Mouse (Mus musculus) left cerebral cortex, adult 11 months (tissue): Measurements from ENCODE around the gene Ggn.
"Not testable (repeated sequence)": the region's sequence is repeated elsewhere in the genome, so short reads cannot be mapped to it uniquely, and the experiment has no call there.

Experiments
- DNase-seq: peaks from one replicate; pipeline ENCODE4 v3.0.0; 2022; ENCODE audit warnings: low spot score

The Ggn gene

GRCm38 (mm10) chr7:29170066-29170754, at the start of gene Ggn, which contains the start of gene Spred3:
TSS of gene Ggn (plus strand) at chr7:29170210.
TSS of gene Spred3 (minus strand) at chr7:29170411.
- no peak for DNase-seq

DNA sequence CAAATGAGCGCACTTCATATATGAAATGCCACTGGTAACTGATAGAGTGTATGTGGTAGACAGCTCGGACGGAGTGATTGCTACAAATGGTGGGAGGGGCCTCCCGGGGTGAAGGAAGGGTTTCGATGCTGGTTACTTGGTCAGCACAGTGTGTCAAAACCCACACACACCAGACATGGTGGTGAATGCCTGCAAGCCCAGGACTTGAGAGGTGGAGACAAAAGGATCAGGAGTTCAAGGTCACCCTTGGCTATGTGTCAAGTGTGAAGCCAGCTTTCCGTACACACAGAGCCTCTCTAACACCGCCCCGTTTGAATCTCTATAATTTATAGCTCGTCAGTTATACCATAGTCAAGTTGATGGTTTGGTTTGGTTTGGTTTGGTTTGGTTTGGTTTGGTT, 47.2 kb upstream of the Ggn start:
- DNase-seq = no peak

GRCm38 (mm10) chr7:29123531-29124358, 46.3 kb upstream of the Ggn start:
- DNase-seq = no peak

DNA sequence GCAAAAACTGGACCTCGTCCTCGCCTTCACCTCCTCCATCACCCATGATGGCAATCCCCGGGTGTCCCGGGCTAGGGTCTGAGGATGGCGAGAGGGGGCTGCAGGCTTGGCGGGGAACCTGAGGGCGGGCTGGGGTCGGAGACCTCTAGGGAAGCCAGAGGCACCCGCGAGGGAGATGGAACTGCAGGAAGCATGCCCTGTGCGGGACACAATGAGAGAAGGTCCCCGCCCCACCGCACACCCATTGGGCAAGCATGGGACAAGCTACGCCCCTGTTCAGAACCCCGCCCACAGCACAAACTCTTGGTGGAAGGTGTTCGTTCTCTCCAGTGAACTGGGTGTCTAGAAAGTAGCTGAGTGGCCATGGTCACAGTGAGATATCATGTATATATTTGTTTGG, 45.0 kb upstream of the Ggn start, which contains the start of gene Ryr1:
TSS of gene Ryr1 (minus strand) at position 210 of the 400 bp plus-strand sequence.
- no peak for DNase-seq

- DNase-seq = peak; percentile 29
Observed at GRCm38 (mm10) chr7:29126173-29126915, 43.7 kb upstream of the Ggn start.

DNA sequence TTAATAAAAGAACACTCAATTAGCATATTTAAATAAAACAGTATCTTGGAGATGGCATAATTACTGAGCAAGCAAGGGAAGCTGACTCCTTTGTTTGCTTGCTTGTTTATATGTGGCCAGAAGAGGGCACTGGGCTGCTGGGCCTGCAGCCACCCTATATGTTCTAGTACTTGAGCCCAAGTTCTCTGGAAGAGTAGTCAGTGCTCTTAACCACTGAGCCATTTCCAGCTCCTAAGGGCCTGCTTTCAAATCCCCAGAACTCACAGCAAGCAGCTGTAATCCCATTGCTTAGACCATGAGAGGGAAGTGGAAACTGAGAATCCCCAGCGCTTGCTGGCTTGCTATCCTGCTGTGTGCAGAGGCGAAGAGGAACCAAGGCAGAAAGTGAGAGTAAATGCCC, 41.3 kb upstream of the Ggn start:
- DNase-seq = no peak

DNA sequence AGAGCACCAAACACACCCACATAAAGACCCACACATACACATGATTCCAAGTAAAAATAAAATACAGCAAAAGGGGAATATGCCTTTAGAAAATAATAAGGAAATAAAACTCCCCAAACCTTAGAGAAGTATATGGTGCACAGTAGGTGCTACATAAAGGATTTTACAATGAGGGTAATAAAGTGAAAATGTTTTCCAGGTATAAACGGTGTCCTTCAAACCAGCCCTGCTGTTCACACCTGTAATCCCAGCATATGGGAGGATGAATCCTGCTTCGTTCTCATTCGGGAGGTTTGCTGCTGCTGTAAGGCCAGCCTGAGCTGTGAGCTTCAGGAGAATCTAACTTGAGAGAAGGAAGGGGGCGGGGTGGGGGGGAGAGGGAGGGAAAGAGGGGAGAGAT, 35.8 kb upstream of the Ggn start:
- DNase-seq = no peak

DNA sequence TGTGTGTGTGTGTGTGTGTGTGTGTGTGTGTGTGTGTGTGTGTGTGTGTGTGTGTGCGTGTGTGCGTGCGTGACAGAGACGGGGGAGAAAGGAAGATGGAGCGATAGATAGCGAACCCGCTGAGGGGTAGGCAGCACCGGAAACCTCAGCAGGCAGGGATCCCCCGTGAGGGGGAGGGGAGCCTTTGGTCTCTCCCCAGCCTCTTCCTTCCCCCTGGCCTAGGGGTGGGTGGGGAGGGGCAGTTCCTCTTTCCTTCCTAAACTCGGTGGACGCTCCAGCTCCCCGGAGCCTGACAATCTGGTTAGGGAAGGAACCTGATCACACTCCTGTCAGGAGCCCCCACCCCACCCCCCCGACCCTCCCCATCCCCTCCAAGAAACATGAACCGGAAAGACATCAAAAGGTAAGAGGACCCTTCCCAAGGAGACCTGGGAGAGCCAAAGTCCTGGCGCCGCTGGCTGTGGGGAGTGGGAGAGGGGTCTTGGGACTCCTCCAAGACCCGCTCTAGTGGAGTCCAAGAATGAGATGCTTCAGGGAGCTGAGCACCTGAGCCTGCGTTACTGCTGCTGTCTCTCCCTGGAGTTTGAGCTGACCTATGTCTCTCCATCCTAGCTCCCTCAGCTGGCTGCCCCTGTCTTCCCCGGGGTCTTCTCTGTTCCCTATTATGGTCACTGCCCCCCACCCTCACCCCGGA, 35.2 kb upstream of the Ggn start, which contains the start of gene Rasgrp4:
TSS of gene Rasgrp4 (plus strand) at position 159 of the 694 bp plus-strand sequence.
- DNase-seq = no peak

GRCm38 (mm10) chr7:29137429-29137828, 32.6 kb upstream of the Ggn start:
- no peak for DNase-seq

DNA sequence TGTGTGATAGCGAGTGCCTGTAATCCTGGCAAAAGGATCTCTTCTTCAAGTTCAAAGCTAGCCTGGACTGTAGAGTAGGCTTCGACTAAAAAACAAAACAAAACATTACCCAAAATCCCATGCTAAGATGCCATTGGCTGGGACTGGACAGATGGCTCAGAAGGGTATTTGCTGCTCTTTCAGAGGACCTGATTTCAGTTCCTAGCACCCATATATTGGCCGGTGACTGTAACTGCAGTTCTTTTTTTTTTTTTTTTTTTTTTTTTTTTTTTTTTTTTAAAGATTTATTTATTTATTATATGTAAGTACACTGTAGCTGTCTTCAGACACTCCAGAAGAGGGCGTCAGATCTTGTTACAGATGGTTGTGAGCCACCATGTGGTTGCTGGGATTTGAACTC, 30.8 kb upstream of the Ggn start:
- not testable (repeated sequence) for DNase-seq

- DNase-seq = no peak
Observed at GRCm38 (mm10) chr7:29141416-29141815, 28.6 kb upstream of the Ggn start.

DNA sequence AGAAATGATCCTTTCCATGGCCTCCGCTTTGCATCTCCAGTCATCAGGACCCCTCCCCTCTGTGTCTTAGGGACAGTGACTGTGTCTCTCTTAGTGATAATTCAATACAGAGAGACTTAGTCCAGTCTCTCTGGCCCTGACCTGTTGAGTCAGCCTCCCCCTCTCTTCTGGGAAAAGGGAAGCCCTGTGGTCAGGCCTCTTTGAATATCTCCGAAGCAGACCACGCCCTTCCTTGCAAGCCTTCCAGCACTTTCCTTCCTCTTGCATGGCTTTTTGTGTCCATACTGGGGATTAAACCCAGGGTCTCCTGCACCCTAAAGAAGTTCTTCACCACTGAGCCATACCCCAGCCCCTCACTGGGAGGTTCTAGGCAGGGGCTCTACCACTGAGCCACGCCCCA, 26.0 kb upstream of the Ggn start:
- DNase-seq = no peak

GRCm38 (mm10) chr7:29146625-29147367, 23.2 kb upstream of the Ggn start:
- DNase-seq = no peak

DNA sequence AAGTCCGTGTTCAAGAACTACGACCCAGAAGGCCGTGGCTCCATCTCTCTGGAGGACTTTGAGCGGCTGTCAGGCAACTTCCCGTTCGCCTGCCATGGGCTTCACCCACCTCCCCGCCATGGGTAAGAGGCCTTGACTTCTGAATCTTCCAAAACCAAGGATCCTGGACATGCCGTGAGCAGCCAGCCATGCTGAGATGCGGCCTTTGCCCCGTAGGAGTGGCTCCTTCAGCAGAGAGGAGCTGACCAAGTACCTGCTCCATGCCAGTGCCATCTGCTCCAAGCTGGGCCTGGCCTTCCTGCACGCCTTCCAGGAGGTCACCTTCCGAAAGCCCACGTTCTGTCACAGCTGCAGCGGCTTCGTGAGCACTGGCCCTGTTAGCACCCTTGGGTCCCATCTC, 21.2 kb upstream of the Ggn start:
- no peak for DNase-seq

DNA sequence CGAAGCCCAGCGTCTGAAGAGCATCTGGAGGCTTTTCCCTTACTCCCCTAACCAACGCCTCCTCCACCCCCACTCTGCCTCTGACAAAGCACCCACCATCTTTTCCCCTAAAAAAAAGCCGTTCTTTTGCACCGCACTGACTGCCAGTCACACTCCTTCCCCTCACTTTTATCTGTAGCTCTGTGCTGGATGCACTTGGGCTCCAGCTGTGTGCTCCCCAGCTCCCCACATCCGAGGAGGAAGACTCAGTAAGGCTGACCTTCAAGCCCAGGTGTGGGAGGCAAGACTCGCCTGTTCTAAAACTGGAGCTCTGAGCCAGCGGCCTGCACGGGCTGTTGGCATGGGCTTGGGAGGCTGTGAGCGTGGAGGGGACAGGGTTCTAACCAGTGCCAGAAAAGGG, 18.5 kb upstream of the Ggn start:
- DNase-seq = no peak

GRCm38 (mm10) chr7:29154018-29154720, 15.8 kb upstream of the Ggn start:
- no peak for DNase-seq

DNA sequence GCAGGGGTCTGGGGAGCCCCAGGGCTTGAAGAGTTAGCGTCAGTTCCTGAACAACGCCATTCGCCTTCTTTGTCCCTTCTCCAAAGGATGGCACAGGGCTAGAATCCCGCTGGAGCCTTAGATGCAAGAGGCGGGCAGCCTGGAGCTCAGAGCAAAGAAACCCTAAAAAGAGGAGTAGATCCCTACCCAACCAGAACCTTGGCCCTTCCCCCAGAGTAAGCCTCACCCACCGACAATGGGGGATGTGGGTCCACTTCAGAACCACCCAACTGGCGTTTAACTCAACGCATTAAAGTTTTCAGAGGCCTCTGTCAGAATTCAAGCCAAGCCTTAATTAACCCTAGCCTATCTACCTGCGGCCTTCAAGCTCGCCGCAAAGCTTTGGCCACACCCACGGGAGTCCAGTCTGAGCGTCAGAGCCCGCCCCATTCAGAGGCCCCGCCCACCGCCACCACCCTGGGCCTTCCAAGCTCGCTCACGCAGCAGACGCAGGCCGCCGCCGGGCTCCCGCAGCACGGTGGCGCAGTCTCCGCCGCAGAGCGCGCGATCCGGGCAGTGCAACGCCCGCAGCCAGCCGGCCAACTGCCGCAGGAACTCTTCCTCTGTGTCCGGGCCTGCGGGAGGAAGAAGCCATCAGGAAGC, 14.7 kb upstream of the Ggn start:
- peak; percentile 80 for DNase-seq

DNA sequence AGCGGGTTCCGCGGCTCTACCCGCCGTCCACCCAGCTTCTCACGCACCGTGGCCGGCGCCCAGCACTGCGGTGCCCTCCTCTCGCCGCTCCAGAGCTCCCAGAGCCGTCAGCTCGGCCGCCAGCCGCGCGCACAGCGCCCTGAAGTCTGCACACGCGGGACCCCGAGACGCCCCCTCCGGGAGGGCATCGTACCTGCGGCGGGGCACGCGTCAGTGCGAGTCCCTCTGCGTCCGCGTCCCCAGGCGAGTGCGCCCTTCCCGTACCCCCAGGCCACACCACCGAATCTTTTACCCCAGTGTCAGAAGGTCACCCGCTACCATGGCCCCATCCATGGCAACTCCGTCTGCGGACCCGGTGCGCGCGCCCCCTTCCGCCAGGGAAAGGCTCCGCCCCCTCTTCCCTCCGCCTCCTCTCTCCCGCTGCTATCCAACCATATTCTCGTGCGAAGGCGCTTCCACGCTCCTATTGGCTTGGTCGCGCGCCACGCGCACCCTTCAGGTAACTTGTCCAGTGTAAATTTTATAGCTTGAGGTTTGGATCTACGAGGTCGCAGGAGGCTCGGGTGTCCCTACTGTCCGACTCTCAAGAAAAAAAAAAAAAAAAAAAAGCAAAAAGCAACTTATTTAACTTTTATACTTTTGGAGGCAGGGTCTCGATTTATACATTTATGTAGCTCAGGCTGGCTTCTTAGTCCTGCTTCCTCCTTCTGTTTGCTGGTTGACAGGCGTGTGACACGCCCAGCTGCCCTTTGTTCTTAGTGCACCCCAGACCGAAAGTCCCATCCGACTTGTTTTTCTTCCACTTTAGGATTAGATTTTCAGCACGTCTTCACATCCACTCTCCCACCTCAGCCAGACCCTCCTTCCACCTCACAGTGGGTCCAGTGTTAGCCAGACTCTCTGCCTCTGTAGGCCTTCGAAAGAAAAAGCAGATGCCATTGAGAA, 13.9 kb upstream of the Ggn start, which contains the start of gene Fam98c:
TSS of gene Fam98c (minus strand) at position 397 of the 945 bp plus-strand sequence.
- peak; percentile 76 for DNase-seq

DNA sequence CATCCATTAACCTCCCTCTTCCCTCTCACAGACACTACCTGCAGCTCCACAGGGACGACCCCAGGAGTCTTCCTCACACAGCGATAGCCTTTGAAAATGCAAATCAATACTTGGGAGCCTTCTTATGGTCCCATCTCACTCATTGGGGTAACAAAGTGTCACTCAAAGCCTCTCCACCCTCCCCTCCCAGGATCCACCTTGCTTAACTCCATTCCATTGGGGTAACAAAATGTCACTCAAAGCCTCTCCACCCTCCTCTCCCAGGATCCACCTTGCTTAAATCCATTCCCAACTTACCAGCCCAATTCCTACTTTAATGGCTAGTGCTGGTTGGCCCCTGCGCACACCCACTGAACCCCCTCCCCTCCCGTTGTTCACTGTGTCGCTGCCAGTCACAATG, 11.7 kb upstream of the Ggn start:
- DNase-seq = no peak
